Mouse (Mus musculus): Measurements from ENCODE around the gene Mta2.

The Mta2 gene

DNA sequence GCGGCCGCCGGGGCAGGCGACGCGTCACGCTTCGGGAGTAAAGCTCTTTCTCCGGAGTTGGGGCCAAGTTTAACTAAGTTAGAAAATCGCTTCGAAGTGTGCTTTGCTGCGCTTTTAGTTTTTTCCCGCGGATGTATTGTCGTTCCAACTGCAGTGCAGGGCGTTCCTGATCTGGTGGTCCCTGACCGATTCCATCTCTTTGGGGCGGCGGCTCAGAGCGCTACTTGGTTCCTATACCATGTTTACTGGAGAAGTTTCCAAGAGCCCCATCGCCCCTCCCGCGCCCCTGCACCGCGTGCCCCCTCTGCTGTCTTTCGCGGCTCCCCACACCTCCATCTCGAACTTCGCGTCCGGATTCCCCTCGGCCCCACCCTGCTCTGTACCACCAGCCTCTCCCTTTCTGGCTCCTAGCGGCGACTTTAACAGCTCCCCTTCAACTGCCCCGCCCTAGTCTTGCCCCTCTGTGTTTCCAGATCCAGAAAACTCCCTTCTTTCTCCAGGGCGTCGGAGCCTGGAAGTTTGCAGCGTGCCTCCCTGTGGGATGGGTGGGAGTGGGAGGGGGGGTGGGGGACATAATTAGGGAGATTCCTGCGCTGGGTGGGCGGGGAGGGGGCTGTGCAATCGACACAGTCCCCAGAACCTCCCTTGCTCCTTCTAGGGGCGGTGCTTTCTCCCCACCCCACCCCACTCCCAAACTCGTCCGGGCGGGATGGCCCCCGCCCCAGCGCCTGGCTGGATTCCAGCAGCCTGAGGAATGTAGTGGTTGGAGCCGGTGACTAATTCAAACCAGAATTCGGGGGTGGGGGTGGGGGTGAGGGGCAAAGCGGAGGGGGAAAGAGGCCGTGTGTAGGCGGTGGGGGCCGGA lies 48.1 kb downstream of the Mta2 start:
- CTCF ChIA-PET, result interaction anchor here (0.6 to 1.2 kb wide), 2 partner anchors 14 to 94 kb away, joined by 3 to 4 read pairs; no protein-coding TSS in a partner anchor

GRCm38 (mm10) chr19:8990432-8991102 lies 48.9 kb downstream of the Mta2 start:
- CTCF ChIA-PET, result interaction anchor here (0.7 to 0.9 kb wide), 2 partner anchors 47 to 60 kb away, joined by 3 read pairs; no protein-coding TSS in a partner anchor

DNA sequence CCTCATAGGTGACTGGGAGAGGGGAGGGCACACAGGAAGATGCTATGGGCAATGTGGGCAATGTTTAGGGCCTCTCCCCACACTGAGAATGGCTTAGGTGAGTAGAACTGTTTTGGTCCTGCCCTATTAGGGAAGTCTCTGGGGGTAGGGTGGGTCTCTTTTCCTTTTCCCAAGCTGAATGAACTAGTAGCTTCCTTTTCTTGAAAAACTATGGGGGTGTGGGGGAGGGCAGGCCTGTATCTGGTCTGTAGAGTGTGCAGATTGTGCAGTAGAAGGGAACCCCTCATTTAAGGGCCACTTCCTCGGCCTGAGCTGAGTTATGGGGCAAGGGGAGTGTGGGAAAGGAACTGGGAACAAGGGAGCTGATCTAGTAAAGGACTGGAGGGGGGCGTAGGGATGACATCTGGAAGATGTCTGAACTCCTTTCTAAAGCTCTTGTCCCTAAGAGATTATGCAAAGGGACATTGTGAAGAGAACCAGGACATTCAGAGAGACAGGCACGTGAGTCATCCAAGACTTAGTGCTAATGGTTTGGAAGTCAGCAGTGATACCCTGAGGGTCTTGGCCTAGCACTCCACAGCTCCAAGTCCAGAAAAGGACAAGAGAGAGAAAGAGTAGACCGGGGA lies 49.7 kb downstream of the Mta2 start:
- CTCF ChIA-PET, result interaction anchor here (0.8 to 1.1 kb wide), 3 partner anchors 46 to 84 kb away, joined by 3 to 5 read pairs (median 3); no protein-coding TSS in a partner anchor

GRCm38 (mm10) chr19:8991871-8992735 lies 50.4 kb downstream of the Mta2 start:
- CTCF ChIA-PET, result interaction anchor here (0.8 to 1.9 kb wide), 8 partner anchors 16 to 90 kb away, joined by 3 to 9 read pairs (median 4); no protein-coding TSS in a partner anchor

GRCm38 (mm10) chr19:8992769-8993624 lies 51.3 kb downstream of the Mta2 start:
- CTCF ChIA-PET, result interaction anchor here (0.5 to 1.9 kb wide), 9 partner anchors 16 to 106 kb away, joined by 3 to 9 read pairs (median 5); no protein-coding TSS in a partner anchor

DNA sequence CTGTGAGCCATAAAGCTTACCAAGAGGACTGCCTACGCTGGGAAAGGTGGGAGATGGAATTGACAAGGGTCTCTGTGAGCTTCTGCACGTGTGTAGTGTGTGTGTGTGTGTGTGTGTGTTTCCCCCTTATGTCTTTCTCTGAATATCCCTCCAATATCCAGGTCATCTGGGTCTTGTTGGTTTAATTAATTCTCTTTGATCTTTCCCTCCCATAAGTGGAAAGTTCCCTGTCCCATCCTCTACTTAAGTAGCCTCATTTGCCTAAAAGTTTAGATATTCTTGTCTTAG lies 51.9 kb downstream of the Mta2 start:
- CTCF ChIA-PET, result interaction anchor here (0.5 to 1.9 kb wide), 6 partner anchors 17 to 105 kb away, joined by 3 to 9 read pairs (median 6); no protein-coding TSS in a partner anchor

GRCm38 (mm10) chr19:8994813-8995607 lies 53.3 kb downstream of the Mta2 start:
- CTCF ChIA-PET, result no interaction called here

DNA sequence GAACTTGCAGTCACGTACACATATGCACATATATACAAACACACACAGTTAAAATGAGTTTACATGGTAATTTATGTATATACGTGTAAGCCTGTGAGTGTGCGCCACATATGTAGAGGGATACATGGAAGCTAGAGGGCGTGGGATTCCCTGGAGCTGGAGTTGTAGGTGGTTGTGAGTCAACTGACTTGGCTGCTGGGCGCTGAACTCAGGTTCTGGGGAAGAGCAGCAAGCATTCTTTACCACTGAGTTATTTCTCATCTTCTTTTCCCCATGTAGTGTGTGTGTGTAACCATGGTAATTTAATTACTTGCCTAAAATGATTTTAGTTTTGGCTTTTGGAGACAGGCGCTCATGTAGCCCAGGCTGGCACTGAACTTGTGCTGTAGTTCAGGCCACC lies 54.9 kb downstream of the Mta2 start:
- CTCF ChIA-PET, result no interaction called here

GRCm38 (mm10) chr19:8997546-8997945 lies 55.9 kb downstream of the Mta2 start:
- CTCF ChIA-PET, result no interaction called here

DNA sequence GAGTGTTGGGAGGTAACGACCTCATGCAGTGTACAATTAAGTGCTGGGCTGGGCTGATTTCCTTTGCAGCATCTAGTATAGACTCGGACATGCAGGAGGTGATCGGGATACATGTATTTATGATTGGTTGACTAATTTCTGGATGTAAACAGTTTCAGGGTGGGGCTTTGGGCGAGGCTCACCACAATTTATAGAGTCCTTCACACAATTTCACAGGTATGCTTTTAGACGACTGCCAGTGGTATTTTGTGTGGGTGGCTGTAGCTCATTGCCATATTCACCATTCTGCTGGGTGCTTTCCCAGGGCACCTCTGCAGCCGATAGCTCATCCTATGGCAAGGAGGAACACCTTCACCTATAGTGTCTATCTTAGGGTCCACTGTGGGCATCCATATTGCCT lies 56.9 kb downstream of the Mta2 start:
- CTCF ChIA-PET, result no interaction called here

DNA sequence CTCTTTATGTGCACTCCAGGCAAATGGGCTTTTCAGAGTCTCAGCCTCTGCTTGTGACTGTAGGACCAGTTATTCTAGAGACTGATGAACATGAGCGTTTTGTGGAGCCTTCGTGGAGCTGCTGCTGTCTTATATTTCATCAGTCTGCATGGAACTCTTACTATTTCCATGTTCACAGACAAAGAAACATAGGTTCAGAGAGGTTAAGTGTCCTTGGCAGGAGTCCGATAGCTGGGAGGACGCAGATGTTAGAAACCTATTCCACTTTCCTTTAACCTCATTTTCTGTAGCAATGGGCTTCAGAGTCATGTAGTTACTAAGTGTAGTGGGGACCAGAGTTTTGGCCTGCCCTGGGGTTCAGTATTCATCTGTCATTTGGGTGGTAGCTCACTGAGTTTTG lies 57.5 kb downstream of the Mta2 start:
- CTCF ChIA-PET, result no interaction called here

Data from spleen, embryonic (tissue).